In the genomic region with DNA sequence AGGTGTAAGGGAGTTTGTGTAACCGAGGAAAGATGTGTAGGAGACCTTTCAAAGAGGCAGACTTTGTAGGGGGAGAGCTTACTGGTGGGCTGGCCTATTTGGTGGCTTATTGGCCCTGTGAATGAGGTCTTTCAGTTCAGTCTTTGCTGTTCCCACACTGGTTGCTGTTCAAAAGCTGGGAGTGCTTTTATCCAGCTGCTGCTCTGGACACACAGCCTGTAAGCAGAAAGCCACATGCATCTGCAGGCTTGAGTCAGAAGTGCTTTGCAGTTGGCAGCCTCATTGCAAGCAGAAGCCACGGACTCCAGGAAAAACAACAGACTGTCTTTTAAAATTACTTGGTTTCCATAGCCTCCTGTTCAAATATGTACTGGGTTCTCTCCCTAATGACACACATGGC, we compare ENCODE assay signal across 15 mouse cellular contexts. TPM values are rescaled to one million over a fixed set of nuclear protein-coding genes. Genes with fewer than 3 reads are reported as not detected.
DNase-seq lines count a peak whose midpoint lies in the region; ATAC-seq lines count a peak whose summit lies in the region.
"Had no signal": no experiment of that assay in that cellular context is flagged by ENCODE, and none has a peak within 500 bp of the region (broad histone marks: within the 10 kb centered on the region; RNA-seq: fewer than 3 reads in every experiment).

No protein-coding gene starts in this region.

- H3K4me1 ChIP-seq in midbrain, embryonic 10.5 days = peaks cover 18% of the 10 kb centered on the region
- H3K4me1 ChIP-seq in midbrain, embryonic 16.5 days (ENCODE audit: control insufficient read depth, insufficient read depth, low read length) = no peaks in the 10 kb centered on the region
- H3K4me1 ChIP-seq in midbrain, embryonic 13.5 days (replicated peaks) = 0 out of 2 replicates have a peak, but pooled peaks cover 6% of the 10 kb centered on the region
- H3K4me1 ChIP-seq: embryonic facial prominence, embryonic 12.5 days; hindbrain, embryonic 10.5 days; neural tube, embryonic 13.5 days had no signal

- H3K36me3 ChIP-seq in midbrain, embryonic 10.5 days = no peaks in the 10 kb centered on the region
- no peaks in the 10 kb centered on the region for H3K36me3 ChIP-seq in midbrain, embryonic 16.5 days (ENCODE audit: control insufficient read depth, insufficient read depth, low read length)
- no peaks in the 10 kb centered on the region for H3K36me3 ChIP-seq in midbrain, embryonic 13.5 days
- H3K36me3 ChIP-seq: embryonic facial prominence, embryonic 12.5 days; hindbrain, embryonic 10.5 days; neural tube, embryonic 13.5 days had no signal

- 47% methylated on average over 2 of the region's 2 CpGs for WGBS in midbrain, embryonic 10.5 days
- 30% methylated on average over 2 of the region's 2 CpGs for WGBS in midbrain, embryonic 16.5 days
- WGBS in midbrain, embryonic 13.5 days = 36% methylated on average over 2 of the region's 2 CpGs

- no peaks in the 10 kb centered on the region for H3K27me3 ChIP-seq in midbrain, embryonic 10.5 days (ENCODE audit: low read depth, poor library complexity, severe bottlenecking)
- H3K27me3 ChIP-seq in midbrain, embryonic 16.5 days (ENCODE audit: control insufficient read depth, insufficient read depth, low read depth, low read length) = no peaks in the 10 kb centered on the region
- no peaks in the 10 kb centered on the region for H3K27me3 ChIP-seq in midbrain, embryonic 13.5 days
- H3K27me3 ChIP-seq: embryonic facial prominence, embryonic 12.5 days; neural tube, embryonic 13.5 days had no signal

- H3K4me2 ChIP-seq in midbrain, embryonic 16.5 days (ENCODE audit: low read length) = no peak overlapping the region
- no peak overlapping the region for H3K4me2 ChIP-seq in midbrain, embryonic 13.5 days (replicated peaks)
- H3K4me2 ChIP-seq: embryonic facial prominence, embryonic 12.5 days; neural tube, embryonic 13.5 days had no signal

- peak; percentile 16 for DNase-seq in embryo, embryonic 10 days (ENCODE audit: low spot score)
- no peak for DNase-seq in embryo, embryonic 11 days
- peak; percentile 38 to 55 for DNase-seq in heart, adult 18-20 months
- no peak for DNase-seq in heart, postnatal 36 days
- no peak for DNase-seq in midbrain, embryonic 10.5 days (ENCODE audit: low spot score)
- DNase-seq in spleen, postnatal 14 days (ENCODE audit: low spot score in 2 of 2) = no peak
- DNase-seq: cerebellum, adult 9-11 months; kidney, adult 2 months; lung, postnatal 10 days had no signal

- no peak overlapping the region for H3K9ac ChIP-seq in midbrain, embryonic 16.5 days (ENCODE audit: low read depth, low read length)
- H3K9ac ChIP-seq in midbrain, embryonic 13.5 days (replicated peaks) = no peak overlapping the region
- H3K9ac ChIP-seq: embryonic facial prominence, embryonic 12.5 days; liver, embryonic 14.5 days; neural tube, embryonic 13.5 days had no signal

- no peaks in the 10 kb centered on the region for H3K9me3 ChIP-seq in midbrain, embryonic 10.5 days (replicated peaks)
- H3K9me3 ChIP-seq in midbrain, embryonic 16.5 days (replicated peaks; ENCODE audit: control insufficient read depth, low read length, poor library complexity, severe bottlenecking) = no peaks in the 10 kb centered on the region
- no peaks in the 10 kb centered on the region for H3K9me3 ChIP-seq in midbrain, embryonic 13.5 days
- H3K9me3 ChIP-seq: embryonic facial prominence, embryonic 12.5 days; hindbrain, embryonic 10.5 days; neural tube, embryonic 13.5 days had no signal

- intact Hi-C loops in heart, postnatal 36 days (cut with DNase I) = no loop called here

- H3K4me3 ChIP-seq in midbrain, embryonic 10.5 days = no peak overlapping the region
- no peak overlapping the region for H3K4me3 ChIP-seq in midbrain, embryonic 16.5 days (ENCODE audit: low read depth, low read length)
- no peak overlapping the region for H3K4me3 ChIP-seq in midbrain, embryonic 13.5 days (replicated peaks)
- H3K4me3 ChIP-seq: embryonic facial prominence, embryonic 12.5 days; hindbrain, embryonic 10.5 days; neural tube, embryonic 13.5 days had no signal

- peak overlapping the region; percentile 50; the same call in 1 of the 2 replicates for H3K27ac ChIP-seq in midbrain, embryonic 10.5 days (replicated peaks)
- H3K27ac ChIP-seq in midbrain, embryonic 16.5 days (ENCODE audit: low read length) = no peak overlapping the region
- H3K27ac ChIP-seq in midbrain, embryonic 13.5 days = 0 out of 2 replicates have a peak overlapping the region, but pooled peaks have one; percentile 39
- H3K27ac ChIP-seq: embryonic facial prominence, embryonic 12.5 days; hindbrain, embryonic 10.5 days; liver, embryonic 14.5 days; neural tube, embryonic 13.5 days had no signal

- no peak for ATAC-seq in midbrain, embryonic 16.5 days
- no peak for ATAC-seq in midbrain, embryonic 13.5 days

RNA-seq across cellular contexts. Expression of a gene that starts 16.6 kb away (rescaled TPM):
- 1 to 10 TPM; 8.7 to 9.1 TPM for total RNA-seq in heart, adult 18-20 months (2021)
- 10 to 100 TPM in 1 of 2 experiments, 1 to 10 TPM in 1; 7.9 to 11.5 TPM for total RNA-seq in heart, postnatal 36 days (2021)
- 3.8 and 4.1 TPM in 2 replicates for polyA plus RNA-seq in midbrain, embryonic 10.5 days (2016; fragmentation: Nextera tagmentation; extraction: Ambion mirVana)
- polyA plus RNA-seq in midbrain, embryonic 16.5 days (2015; fragmentation: Nextera tagmentation; extraction: Ambion mirVana) = 9.2 and 9.7 TPM in 2 replicates
- 7.5 and 8.0 TPM in 2 replicates for polyA plus RNA-seq in midbrain, embryonic 13.5 days (2015; fragmentation: Nextera tagmentation; extraction: Ambion mirVana)

Comparison
In these comparisons a context has a peak if more than half of its experiments do, and no peak if none do; other contexts are left out.
1. DNase-seq: peak in embryo, embryonic 10 days (single experiment) and heart, adult 18-20 months (2 of 2); none in embryo, embryonic 11 days (single experiment), heart, postnatal 36 days (0 of 2), midbrain, embryonic 10.5 days (single experiment) and spleen, postnatal 14 days (0 of 2).